Mouse (Mus musculus): ENCODE results near the gene Defb13. TPM values are rescaled to one million over a fixed set of nuclear protein-coding genes. Genes with fewer than 3 reads are reported as not detected.
"Not testable (repeated sequence)": the region's sequence is repeated elsewhere in the genome, so short reads cannot be mapped to it uniquely, and the experiment has no call there.

Gene Defb13
- not detected in 2 replicates for polyA plus RNA-seq (2014; fragmentation: Nextera tagmentation; extraction: Ambion mirVana)

DNA sequence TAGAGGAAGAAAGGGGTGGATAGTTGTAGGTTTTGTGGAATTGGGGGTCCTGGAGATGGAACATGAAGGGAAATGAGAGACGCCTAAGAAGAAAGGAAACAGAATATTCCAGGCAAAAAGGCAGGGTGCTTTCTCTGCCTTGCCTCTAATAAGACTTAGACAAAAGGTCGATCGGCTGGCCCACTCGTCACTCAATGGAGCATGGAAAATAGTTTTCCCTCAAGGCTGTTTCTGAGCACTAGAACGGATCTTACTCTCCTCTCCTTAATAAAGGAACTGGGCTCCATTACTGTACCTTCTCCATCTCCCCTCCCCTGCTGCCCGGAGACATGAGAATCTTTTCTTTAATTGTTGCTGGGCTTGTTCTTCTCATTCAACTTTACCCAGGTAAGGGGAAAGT lies at the start of gene Defb13:
TSS of gene Defb13 (plus strand) at position 301 of the 400 bp plus-strand sequence.
- no peak within 1 kb of the TSS for H3K9ac ChIP-seq (ENCODE audit: low read length)
- DNase-seq (ENCODE audit: low spot score), result no peak
- no peaks in the 10 kb centered on the region for H3K9me3 ChIP-seq (ENCODE audit: control insufficient read depth, low read length)
- H3K4me3 ChIP-seq (ENCODE audit: low read depth, low read length), result no peak within 1 kb of the TSS
- no peaks in the 10 kb centered on the region for H3K4me1 ChIP-seq (replicated peaks; ENCODE audit: control insufficient read depth, insufficient read depth, low read length)
- no peak within 1 kb of the TSS for H3K4me2 ChIP-seq (ENCODE audit: low read length)
- H3K27ac ChIP-seq (ENCODE audit: low read depth), result no peak within 1 kb of the TSS
- no peaks in the 10 kb centered on the region for H3K36me3 ChIP-seq (ENCODE audit: control insufficient read depth, insufficient read depth, low read length)
- WGBS, result 84% methylated on average over 6 of the region's 6 CpGs
- H3K27me3 ChIP-seq (replicated peaks; ENCODE audit: control insufficient read depth, insufficient read depth, low read length), result no peaks in the 10 kb centered on the region
- ATAC-seq (replicated peaks; ENCODE audit: low FRiP score, low TSS enrichment, low read depth), result no peak

DNA sequence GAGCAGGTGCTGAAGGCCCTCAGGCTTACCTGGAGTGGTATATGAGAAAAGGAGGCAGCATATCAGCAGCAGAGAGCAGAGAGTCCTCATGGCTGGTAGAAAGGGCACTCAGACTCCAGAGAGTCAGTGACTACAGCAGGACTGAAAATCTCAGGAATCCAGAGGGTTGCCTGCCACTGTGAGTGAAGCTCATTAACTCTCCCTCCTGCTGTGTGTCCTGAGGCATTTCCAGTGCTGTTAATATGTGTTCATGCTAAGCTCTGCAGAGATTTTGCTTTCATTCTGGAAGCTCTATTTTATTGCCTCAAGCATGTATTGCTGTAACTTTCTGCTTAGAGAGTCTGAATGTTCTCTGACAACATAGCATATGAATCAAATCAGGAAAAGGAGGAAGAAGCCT lies 40.3 kb upstream of the Defb13 start, which contains the start of gene Defb11:
TSS of gene Defb11 (minus strand) at position 123 of the 400 bp plus-strand sequence.
- not testable (repeated sequence) for H3K4me3 ChIP-seq (ENCODE audit: low read depth, low read length); H3K9me3 ChIP-seq (ENCODE audit: control insufficient read depth, low read length); H3K27me3 ChIP-seq (replicated peaks; ENCODE audit: control insufficient read depth, insufficient read depth, low read length); H3K27ac ChIP-seq (ENCODE audit: low read depth); H3K9ac ChIP-seq (ENCODE audit: low read length); DNase-seq (ENCODE audit: low spot score); H3K4me2 ChIP-seq (ENCODE audit: low read length); ATAC-seq (replicated peaks; ENCODE audit: low FRiP score, low TSS enrichment, low read depth); H3K36me3 ChIP-seq (ENCODE audit: control insufficient read depth, insufficient read depth, low read length); H3K4me1 ChIP-seq (replicated peaks; ENCODE audit: control insufficient read depth, insufficient read depth, low read length)

DNA sequence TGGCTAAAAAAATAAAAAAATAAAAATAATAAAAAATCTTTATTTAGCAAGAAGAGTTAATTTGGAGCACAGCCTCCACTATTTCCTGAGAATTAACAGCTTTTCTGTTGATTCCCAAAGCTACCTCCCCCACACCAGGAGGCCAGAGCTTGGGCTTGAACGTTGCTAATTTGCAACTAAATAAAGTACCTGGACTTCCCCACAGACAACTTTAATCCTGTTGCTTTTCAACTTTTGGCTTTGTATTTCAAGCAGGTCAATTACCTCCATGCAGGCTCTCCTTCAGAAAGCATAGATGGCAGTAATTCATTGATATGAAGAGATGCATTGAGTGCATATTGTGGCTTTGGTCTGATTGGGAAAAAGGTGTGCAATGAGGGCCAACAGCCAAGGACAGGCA lies 34.6 kb upstream of the Defb13 start:
- Histone ChIP-seq H3K9me3 (ENCODE audit: control insufficient read depth, low read length) (no peaks in the 10 kb centered on the region), H3K27me3 (replicated peaks; ENCODE audit: control insufficient read depth, insufficient read depth, low read length) (no peaks in the 10 kb centered on the region), H3K27ac (ENCODE audit: low read depth) (no peak overlapping the region), H3K4me2 (ENCODE audit: low read length) (no peak overlapping the region), H3K4me3 (ENCODE audit: low read depth, low read length) (no peak overlapping the region), H3K36me3 (ENCODE audit: control insufficient read depth, insufficient read depth, low read length) (no peaks in the 10 kb centered on the region), H3K4me1 (replicated peaks; ENCODE audit: control insufficient read depth, insufficient read depth, low read length) (no peaks in the 10 kb centered on the region), H3K9ac (ENCODE audit: low read length) (no peak overlapping the region)
- ATAC-seq (replicated peaks; ENCODE audit: low FRiP score, low TSS enrichment, low read depth) (no peak), DNase-seq (ENCODE audit: low spot score) (no peak)
- WGBS, result 20% methylated on average over 1 of the region's 1 CpGs

DNA sequence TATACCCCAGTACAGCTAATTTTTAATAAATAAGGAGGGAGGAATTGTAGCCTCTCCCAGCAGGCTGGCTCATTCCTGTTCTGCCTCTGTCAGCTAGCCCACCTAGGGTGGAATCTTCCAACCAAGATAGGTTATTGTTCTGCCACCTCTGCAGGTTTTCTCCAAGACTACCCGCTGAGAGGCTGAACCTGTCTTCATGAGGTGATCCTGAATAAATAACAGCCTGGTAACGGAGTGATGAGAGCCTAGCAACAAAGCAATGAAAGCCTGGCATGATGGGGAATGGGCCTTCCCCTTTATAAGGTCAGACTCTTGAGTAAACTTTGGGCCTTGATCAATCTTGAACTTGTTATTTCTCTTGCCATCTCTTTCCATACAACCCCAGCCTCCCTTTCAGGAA lies 34.0 kb upstream of the Defb13 start:
- Histone ChIP-seq H3K9ac (ENCODE audit: low read length) (no peak overlapping the region), H3K4me1 (replicated peaks; ENCODE audit: control insufficient read depth, insufficient read depth, low read length) (no peaks in the 10 kb centered on the region), H3K27me3 (replicated peaks; ENCODE audit: control insufficient read depth, insufficient read depth, low read length) (no peaks in the 10 kb centered on the region), H3K27ac (ENCODE audit: low read depth) (no peak overlapping the region), H3K4me3 (ENCODE audit: low read depth, low read length) (no peak overlapping the region), H3K36me3 (ENCODE audit: control insufficient read depth, insufficient read depth, low read length) (no peaks in the 10 kb centered on the region), H3K9me3 (ENCODE audit: control insufficient read depth, low read length) (no peaks in the 10 kb centered on the region), H3K4me2 (ENCODE audit: low read length) (no peak overlapping the region)
- WGBS, result 31% methylated on average over 2 of the region's 2 CpGs
- ATAC-seq (replicated peaks; ENCODE audit: low FRiP score, low TSS enrichment, low read depth) (no peak), DNase-seq (ENCODE audit: low spot score) (no peak)

DNA sequence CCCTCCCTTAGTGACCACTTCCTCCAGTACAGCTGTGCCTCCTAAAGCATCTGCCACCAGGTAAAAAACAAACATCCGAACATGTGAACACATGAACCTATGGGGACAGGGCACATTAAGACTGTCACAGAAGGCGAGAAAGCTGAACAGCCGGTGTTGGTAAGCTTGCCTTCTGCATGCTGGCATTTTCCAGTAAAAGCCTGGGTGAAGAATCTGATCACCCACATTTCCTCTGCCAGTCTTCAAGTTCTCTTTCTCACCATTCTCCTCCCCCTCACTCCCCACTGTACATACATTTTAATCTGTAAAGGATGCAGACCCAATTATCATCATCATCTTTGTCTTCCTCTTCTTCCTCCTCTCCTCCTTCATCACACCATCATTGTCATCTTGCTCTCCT lies 30.9 kb upstream of the Defb13 start:
- Histone ChIP-seq H3K27ac (ENCODE audit: low read depth) (no peak overlapping the region), H3K36me3 (ENCODE audit: control insufficient read depth, insufficient read depth, low read length) (no peaks in the 10 kb centered on the region), H3K4me3 (ENCODE audit: low read depth, low read length) (no peak overlapping the region), H3K9ac (ENCODE audit: low read length) (no peak overlapping the region), H3K9me3 (ENCODE audit: control insufficient read depth, low read length) (no peaks in the 10 kb centered on the region), H3K4me1 (replicated peaks; ENCODE audit: control insufficient read depth, insufficient read depth, low read length) (no peaks in the 10 kb centered on the region), H3K27me3 (replicated peaks; ENCODE audit: control insufficient read depth, insufficient read depth, low read length) (no peaks in the 10 kb centered on the region), H3K4me2 (ENCODE audit: low read length) (no peak overlapping the region)
- ATAC-seq (replicated peaks; ENCODE audit: low FRiP score, low TSS enrichment, low read depth) (no peak), DNase-seq (ENCODE audit: low spot score) (no peak)
- WGBS, result 87% methylated on average over 3 of the region's 3 CpGs

DNA sequence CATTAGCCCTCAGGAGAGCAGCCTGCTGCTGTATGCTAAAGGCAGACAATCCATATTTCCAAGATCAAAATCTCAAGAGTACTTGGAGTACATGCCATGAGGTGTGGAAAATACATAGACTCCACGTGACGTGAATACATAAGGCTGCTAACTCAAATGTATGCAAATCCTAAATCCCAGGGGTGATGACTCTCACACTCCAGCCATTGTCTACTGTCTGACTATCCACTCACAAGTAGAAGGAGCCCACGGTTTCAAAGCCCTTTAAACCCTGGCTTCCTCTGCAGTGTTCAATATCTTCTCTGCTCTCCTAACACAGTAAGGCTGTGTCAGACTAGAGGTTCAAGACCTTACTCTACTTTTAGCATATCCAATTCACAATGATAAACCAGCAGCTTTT lies 15.8 kb upstream of the Defb13 start:
- H3K27me3 ChIP-seq (replicated peaks; ENCODE audit: control insufficient read depth, insufficient read depth, low read length); H3K36me3 ChIP-seq (ENCODE audit: control insufficient read depth, insufficient read depth, low read length); H3K9ac ChIP-seq (ENCODE audit: low read length); ATAC-seq (replicated peaks; ENCODE audit: low FRiP score, low TSS enrichment, low read depth); H3K27ac ChIP-seq (ENCODE audit: low read depth); H3K4me1 ChIP-seq (replicated peaks; ENCODE audit: control insufficient read depth, insufficient read depth, low read length); H3K9me3 ChIP-seq (ENCODE audit: control insufficient read depth, low read length); H3K4me3 ChIP-seq (ENCODE audit: low read depth, low read length); DNase-seq (ENCODE audit: low spot score); H3K4me2 ChIP-seq (ENCODE audit: low read length): not testable (repeated sequence)
- 84% methylated on average over 3 of the region's 3 CpGs for WGBS

DNA sequence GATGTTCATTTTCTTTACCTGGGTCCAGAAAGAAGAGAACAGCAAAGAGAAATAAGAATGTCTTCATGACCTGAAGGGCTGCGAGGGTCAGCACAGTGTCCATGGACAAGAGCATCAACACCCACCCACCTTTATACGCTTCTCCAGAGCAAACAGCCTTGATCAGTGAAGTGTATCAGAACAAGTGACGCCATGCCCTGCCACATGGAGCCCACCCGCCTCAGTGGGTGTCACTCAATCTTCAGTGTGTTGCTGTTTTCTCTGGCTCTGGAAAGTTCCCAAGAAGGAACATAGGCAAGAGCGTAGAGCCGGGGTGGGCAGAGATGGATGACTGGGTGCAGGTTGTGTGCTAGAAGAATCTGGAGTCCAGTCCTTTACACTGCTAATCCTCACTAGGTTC lies 14.0 kb upstream of the Defb13 start, which contains the start of gene Defb15:
TSS of gene Defb15 (minus strand) at position 101 of the 400 bp plus-strand sequence.
- no peaks in the 10 kb centered on the region for H3K36me3 ChIP-seq (ENCODE audit: control insufficient read depth, insufficient read depth, low read length)
- no peaks in the 10 kb centered on the region for H3K4me1 ChIP-seq (replicated peaks; ENCODE audit: control insufficient read depth, insufficient read depth, low read length)
- no peak within 1 kb of the TSS for H3K4me3 ChIP-seq (ENCODE audit: low read depth, low read length)
- no peak within 1 kb of the TSS for H3K4me2 ChIP-seq (ENCODE audit: low read length)
- no peak within 1 kb of the TSS for H3K9ac ChIP-seq (ENCODE audit: low read length)
- 92% methylated on average over 6 of the region's 6 CpGs for WGBS
- no peak within 1 kb of the TSS for H3K27ac ChIP-seq (ENCODE audit: low read depth)
- no peaks in the 10 kb centered on the region for H3K9me3 ChIP-seq (ENCODE audit: control insufficient read depth, low read length)
- no peak for ATAC-seq (replicated peaks; ENCODE audit: low FRiP score, low TSS enrichment, low read depth)
- no peak for DNase-seq (ENCODE audit: low spot score)
- H3K27me3 ChIP-seq (replicated peaks; ENCODE audit: control insufficient read depth, insufficient read depth, low read length), result no peaks in the 10 kb centered on the region

DNA sequence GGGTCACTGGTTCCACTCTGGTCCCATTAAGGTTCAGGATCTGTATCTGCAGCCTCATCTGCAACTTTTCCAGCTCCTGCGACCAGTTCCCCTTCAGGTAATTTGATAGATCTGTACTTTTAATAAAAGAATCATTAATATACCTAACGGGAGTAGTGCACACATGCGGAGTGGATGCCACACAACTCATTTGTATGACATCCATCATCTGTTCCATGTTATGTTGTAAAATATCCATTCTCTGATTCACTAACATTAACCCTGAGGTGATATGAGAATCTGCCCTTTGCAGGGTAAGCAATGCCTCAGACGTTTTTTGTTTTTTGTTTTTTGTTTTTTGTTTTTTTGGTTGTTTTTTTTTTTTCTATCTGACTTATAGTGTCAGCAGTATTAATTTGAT lies 8.5 kb upstream of the Defb13 start, which contains the start of gene Defb35:
TSS of gene Defb35 (plus strand) at position 301 of the 400 bp plus-strand sequence.
- H3K4me3 ChIP-seq (ENCODE audit: low read depth, low read length); H3K4me2 ChIP-seq (ENCODE audit: low read length); H3K27ac ChIP-seq (ENCODE audit: low read depth); H3K36me3 ChIP-seq (ENCODE audit: control insufficient read depth, insufficient read depth, low read length); H3K27me3 ChIP-seq (replicated peaks; ENCODE audit: control insufficient read depth, insufficient read depth, low read length); ATAC-seq (replicated peaks; ENCODE audit: low FRiP score, low TSS enrichment, low read depth); H3K4me1 ChIP-seq (replicated peaks; ENCODE audit: control insufficient read depth, insufficient read depth, low read length); H3K9me3 ChIP-seq (ENCODE audit: control insufficient read depth, low read length); H3K9ac ChIP-seq (ENCODE audit: low read length); DNase-seq (ENCODE audit: low spot score): not testable (repeated sequence)
- WGBS, result 84% methylated on average over 4 of the region's 4 CpGs

DNA sequence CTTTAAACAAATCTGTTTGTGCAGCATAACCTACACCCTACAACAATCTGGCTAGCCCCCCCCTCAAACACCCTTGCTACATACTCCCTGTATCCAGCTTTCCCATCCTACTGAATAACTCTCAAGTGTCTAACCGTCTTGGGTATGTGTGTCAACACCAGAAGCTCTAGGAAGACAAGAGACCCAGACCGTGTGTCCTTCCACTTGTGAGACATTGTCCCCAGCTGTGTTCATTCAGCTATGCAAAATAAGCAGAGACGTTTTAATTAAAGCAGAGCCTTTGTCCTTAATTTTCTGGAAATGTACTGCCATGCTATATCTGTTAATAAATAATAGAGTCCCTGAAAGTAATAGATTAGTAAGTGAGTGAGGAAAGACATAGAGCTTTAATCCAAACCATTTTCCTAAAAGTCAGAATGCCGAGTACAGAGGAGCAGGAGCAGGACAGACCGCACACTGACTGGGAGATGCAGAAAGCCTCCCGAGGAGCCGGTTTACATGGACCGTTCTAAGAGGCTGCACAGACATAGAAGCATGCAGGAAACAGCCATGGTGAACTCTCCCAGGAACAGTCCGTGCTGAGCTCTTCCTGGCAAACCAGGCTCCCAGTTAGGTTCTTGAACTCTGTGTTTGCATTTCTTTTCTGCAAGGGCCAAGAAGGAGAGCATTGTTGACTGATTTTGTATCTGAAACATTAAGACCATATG lies 902 bp downstream of the Defb13 start:
- H3K4me2 ChIP-seq (ENCODE audit: low read length), result no peak overlapping the region
- no peak overlapping the region for H3K4me3 ChIP-seq (ENCODE audit: low read depth, low read length)
- no peak overlapping the region for H3K27ac ChIP-seq (ENCODE audit: low read depth)
- no peak overlapping the region for H3K9ac ChIP-seq (ENCODE audit: low read length)
- WGBS, result 70% methylated on average over 9 of the region's 9 CpGs
- H3K4me1 ChIP-seq (replicated peaks; ENCODE audit: control insufficient read depth, insufficient read depth, low read length), result no peaks in the 10 kb centered on the region
- no peaks in the 10 kb centered on the region for H3K36me3 ChIP-seq (ENCODE audit: control insufficient read depth, insufficient read depth, low read length)
- H3K9me3 ChIP-seq (ENCODE audit: control insufficient read depth, low read length), result no peaks in the 10 kb centered on the region
- DNase-seq (ENCODE audit: low spot score) (no peak), ATAC-seq (replicated peaks; ENCODE audit: low FRiP score, low TSS enrichment, low read depth) (no peak)
- no peaks in the 10 kb centered on the region for H3K27me3 ChIP-seq (replicated peaks; ENCODE audit: control insufficient read depth, insufficient read depth, low read length)
